Mouse (Mus musculus): ENCODE measurements around the gene Sh3tc1. TPM values are rescaled to one million over a fixed set of nuclear protein-coding genes. Genes with fewer than 3 reads are reported as not detected.

Sh3tc1 gene
- total RNA-seq, 2 experiments from 2014 or later: 1.3 to 1.8 TPM

DNA sequence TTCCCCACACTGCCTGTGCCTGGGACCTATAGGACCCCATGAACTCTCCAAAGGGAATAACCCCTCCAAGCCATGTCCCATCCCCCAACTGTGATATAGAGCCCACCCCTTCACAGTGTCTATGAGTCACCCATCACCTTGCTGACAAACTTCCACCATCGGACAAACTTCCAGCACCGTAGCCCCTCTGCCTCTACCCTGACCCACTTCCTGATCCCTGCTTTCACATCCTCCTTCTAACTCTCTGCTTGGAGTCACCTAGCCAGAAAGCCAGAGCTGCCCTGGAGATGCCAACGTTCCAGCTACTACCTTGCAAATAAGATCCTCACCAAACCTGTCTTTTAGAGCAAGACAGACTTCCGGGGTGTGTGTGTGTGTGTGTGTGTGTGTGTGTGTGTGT is 46.1 kb downstream of the Sh3tc1 start:
- ATAC-seq (replicated peaks; ENCODE audit: low FRiP score, poor library complexity, severe bottlenecking): no peak

GRCm38 (mm10) chr5:35691246-35691645 is 48.5 kb downstream of the Sh3tc1 start:
- ATAC-seq (replicated peaks; ENCODE audit: low FRiP score, poor library complexity, severe bottlenecking): no peak

GRCm38 (mm10) chr5:35690485-35691165 is 49.2 kb downstream of the Sh3tc1 start:
- no peak for ATAC-seq (replicated peaks; ENCODE audit: low FRiP score, poor library complexity, severe bottlenecking)

DNA sequence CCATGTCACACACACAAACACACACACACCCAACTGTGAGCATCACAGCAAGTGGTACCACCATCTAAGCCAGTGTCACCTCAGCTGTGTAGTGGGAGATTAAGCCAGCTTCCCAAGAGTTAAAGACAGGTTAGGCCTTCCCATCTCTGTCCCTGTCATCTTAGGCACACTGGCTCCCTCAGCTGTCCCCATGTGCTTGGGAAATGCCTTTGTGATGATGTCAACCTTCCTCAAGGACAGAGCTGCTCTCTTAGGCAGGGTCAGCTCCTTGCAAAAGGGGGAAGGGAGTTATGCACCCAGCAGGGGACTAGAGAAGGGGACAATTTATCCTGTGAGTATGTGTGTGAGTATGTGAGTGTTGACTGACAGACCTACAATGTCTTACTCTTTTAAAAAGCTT is 50.4 kb downstream of the Sh3tc1 start:
- no peak for ATAC-seq (replicated peaks; ENCODE audit: low FRiP score, poor library complexity, severe bottlenecking)

GRCm38 (mm10) chr5:35688851-35689250 is 50.9 kb downstream of the Sh3tc1 start:
- no peak for ATAC-seq (replicated peaks; ENCODE audit: low FRiP score, poor library complexity, severe bottlenecking)

DNA sequence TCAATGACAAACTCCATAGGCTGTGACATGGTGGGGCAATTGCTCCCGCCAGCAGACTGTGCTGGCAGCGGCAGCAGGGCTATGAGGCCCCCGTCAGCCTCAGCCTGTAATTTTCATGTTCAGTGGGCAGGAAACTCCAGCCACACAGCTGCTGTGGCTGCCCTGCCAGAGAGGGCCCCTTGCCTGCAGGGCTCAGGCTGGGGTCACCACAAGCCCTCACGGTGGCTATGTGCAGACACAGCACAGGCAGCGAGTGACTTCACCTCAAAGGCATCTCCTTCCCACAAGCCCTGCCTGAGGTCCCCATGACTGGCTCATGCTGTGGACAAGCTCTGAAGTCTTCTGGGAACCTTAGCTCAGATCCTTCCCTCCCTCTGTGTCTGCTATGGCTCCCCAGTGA is 52.7 kb downstream of the Sh3tc1 start:
- ATAC-seq (replicated peaks; ENCODE audit: low FRiP score, poor library complexity, severe bottlenecking): no peak

GRCm38 (mm10) chr5:35686336-35686735 is 53.5 kb downstream of the Sh3tc1 start:
- no peak for ATAC-seq (replicated peaks; ENCODE audit: low FRiP score, poor library complexity, severe bottlenecking)

GRCm38 (mm10) chr5:35685079-35685478 is 54.7 kb downstream of the Sh3tc1 start:
- no peak for ATAC-seq (replicated peaks; ENCODE audit: low FRiP score, poor library complexity, severe bottlenecking)

DNA sequence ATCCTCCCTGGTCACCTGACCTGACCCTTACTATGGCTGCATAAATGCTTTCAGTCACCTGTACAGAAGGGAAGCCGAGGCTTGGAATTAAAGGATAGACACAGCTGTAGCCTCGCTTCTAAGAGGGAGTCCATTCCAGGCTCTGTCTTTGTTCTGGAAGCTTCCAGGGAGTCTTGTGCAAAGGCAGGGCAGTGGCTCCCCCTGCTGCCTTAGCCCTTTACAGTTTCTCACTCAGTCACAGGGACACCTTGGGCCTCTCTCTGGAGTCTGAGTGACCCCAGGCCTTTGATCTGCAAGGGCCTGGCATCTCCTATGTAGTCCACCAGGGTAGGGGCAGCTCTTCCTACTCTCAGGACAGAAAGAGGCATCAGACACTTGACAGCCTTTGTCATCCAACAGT is 58.8 kb downstream of the Sh3tc1 start:
- ATAC-seq (replicated peaks; ENCODE audit: low FRiP score, poor library complexity, severe bottlenecking): no peak

GRCm38 (mm10) chr5:35679256-35680155 is 60.3 kb downstream of the Sh3tc1 start, which contains the start of gene Htra3:
Gene Htra3, minus strand, starts transcription at chr5:35679782.
- ATAC-seq (replicated peaks; ENCODE audit: low FRiP score, poor library complexity, severe bottlenecking): no peak

- no peak for ATAC-seq (replicated peaks; ENCODE audit: low FRiP score, poor library complexity, severe bottlenecking)
Observed at GRCm38 (mm10) chr5:35676964-35677363, 62.8 kb downstream of the Sh3tc1 start.

DNA sequence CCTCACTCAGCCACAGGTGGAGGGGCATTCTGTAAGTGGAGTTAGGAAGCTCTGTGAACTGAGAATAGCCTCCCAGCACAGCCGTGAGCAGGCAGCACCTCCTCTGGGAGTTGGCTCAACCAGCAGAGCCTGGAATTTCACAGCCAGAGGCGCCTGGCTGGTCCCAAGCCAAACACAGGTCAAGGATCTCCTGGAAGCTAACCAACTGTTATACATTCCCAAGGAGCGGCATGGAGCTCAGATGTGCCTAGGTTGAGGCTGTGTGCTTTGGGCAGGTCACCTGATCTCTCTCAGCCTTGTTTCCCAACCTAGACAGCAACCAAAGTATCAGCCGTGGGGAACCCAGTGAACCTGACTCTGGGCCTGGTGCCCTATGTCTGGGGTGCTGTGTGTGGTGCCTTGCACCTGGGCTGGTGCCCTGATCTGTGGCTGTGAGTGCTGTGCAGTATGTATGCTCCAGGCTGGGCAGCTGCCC is 65.7 kb downstream of the Sh3tc1 start:
- ATAC-seq (replicated peaks; ENCODE audit: low FRiP score, poor library complexity, severe bottlenecking): no peak

GRCm38 (mm10) chr5:35673086-35673485 is 66.7 kb downstream of the Sh3tc1 start:
- no peak for ATAC-seq (replicated peaks; ENCODE audit: low FRiP score, poor library complexity, severe bottlenecking)

- ATAC-seq (replicated peaks; ENCODE audit: low FRiP score, poor library complexity, severe bottlenecking): no peak
Observed at GRCm38 (mm10) chr5:35672581-35672980, 67.2 kb downstream of the Sh3tc1 start.

GRCm38 (mm10) chr5:35671474-35671891 is 68.3 kb downstream of the Sh3tc1 start:
- no peak for ATAC-seq (replicated peaks; ENCODE audit: low FRiP score, poor library complexity, severe bottlenecking)

DNA sequence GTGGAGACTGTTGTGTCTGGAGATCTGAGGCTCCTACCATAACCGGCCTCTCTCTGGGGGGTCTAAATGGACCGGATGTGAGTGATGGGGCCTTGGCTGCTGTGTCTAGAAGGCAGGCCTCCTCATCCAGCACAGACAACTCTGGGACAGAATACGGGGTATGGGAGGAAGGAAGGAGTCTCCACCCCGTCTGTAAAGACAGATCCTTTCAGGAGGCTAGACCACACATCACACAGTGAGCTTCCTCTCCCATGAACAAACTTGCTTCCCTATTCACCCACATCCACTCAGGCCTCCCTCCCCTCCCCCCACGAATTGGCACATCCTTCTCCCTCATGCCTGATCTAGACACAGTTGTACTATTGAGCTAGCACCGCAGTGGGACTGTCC is 69.4 kb downstream of the Sh3tc1 start:
- ATAC-seq (replicated peaks; ENCODE audit: low FRiP score, poor library complexity, severe bottlenecking): no peak

GRCm38 (mm10) chr5:35669747-35670411 is 69.9 kb downstream of the Sh3tc1 start:
- ATAC-seq (replicated peaks; ENCODE audit: low FRiP score, poor library complexity, severe bottlenecking): no peak

DNA sequence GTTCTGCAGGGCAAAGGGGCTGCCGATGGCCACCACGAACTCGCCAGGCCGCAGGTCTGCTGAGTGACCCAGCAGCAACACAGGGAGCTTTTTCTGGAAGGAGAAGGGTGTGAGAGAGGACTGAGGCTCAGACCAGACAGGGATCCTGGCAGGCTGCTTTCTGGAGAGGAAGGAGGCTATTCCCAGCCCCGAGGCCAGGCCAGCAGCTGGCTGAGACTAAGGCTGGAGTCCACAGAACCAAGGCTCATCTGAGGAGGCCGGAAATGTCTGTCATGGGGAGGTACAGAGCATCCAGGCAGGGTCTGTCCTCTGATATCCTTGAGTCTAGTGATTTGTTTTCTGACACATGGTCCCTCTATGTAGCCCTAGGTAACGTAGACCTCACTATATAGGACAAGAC is 73.6 kb downstream of the Sh3tc1 start:
- ATAC-seq (replicated peaks; ENCODE audit: low FRiP score, poor library complexity, severe bottlenecking): no peak

GRCm38 (mm10) chr5:35662021-35662545 is 77.7 kb downstream of the Sh3tc1 start:
- no peak for ATAC-seq (replicated peaks; ENCODE audit: low FRiP score, poor library complexity, severe bottlenecking)

GRCm38 (mm10) chr5:35661210-35661609 is 78.6 kb downstream of the Sh3tc1 start:
- no peak for ATAC-seq (replicated peaks; ENCODE audit: low FRiP score, poor library complexity, severe bottlenecking)
